Mouse (Mus musculus) limb, embryonic 11.5 days (tissue): ENCODE data around the gene Ufc1. TPM values are rescaled to one million over a fixed set of nuclear protein-coding genes. Genes with fewer than 3 reads are reported as not detected.

Source experiments
- ATAC-seq: fragments of 200-750 bp; cut with Nextera tagmentation; 2 replicates; pipeline ENCODE4 v1.8.0; 2017; ENCODE audit warnings: low read depth; ENCODE audit not compliant: insufficient number of reproducible peaks, low FRiP score, low TSS enrichment
- DNase-seq: peaks from one replicate; pipeline ENCODE4 v3.0.0-alpha.2; 2015; ENCODE audit warnings: low spot score
- H3K27ac ChIP-seq: fragments of 300-500 bp; sonication (generic); replicated peaks from 2 replicates; pipeline ENCODE4 v1.5.1; 2014; ENCODE audit warnings: low read depth, mild to moderate bottlenecking, low read length
- H3K27me3 ChIP-seq: fragments of 300-500 bp; sonication (generic); 2 replicates; pipeline ENCODE4 v1.6.1; 2014; ENCODE audit warnings: mild to moderate bottlenecking, low read length, mixed read lengths; ENCODE audit not compliant: control insufficient read depth, insufficient read depth
- H3K36me3 ChIP-seq: fragments of 300-500 bp; sonication (generic); 2 replicates; pipeline ENCODE4 v1.6.1; 2014; ENCODE audit warnings: mild to moderate bottlenecking, low read length, moderate library complexity, mixed read lengths; ENCODE audit not compliant: control insufficient read depth, insufficient read depth
- H3K4me1 ChIP-seq: fragments of 300-500 bp; sonication (generic); 2 replicates; pipeline ENCODE4 v1.6.1; 2014; ENCODE audit warnings: low read length, mixed read lengths; ENCODE audit not compliant: control insufficient read depth, insufficient read depth
- H3K4me2 ChIP-seq: fragments of 300-500 bp; sonication (generic); 2 replicates; pipeline ENCODE4 v1.6.1; 2014; ENCODE audit warnings: low read depth, mild to moderate bottlenecking, moderate library complexity; ENCODE audit not compliant: severe bottlenecking
- H3K4me3 ChIP-seq: fragments of 300-500 bp; sonication (generic); 2 replicates; pipeline ENCODE4 v1.5.1; 2014; ENCODE audit warnings: low read depth, low read length
- H3K9ac ChIP-seq: fragments of 300-500 bp; sonication (generic); 2 replicates; pipeline ENCODE4 v1.6.1; 2014; ENCODE audit warnings: mild to moderate bottlenecking, low read length
- H3K9me3 ChIP-seq: fragments of 300-500 bp; sonication (generic); 2 replicates; pipeline ENCODE4 v1.6.1; 2016; ENCODE audit warnings: low read length; ENCODE audit not compliant: control insufficient read depth
- WGBS: fragments of 180-500 bp; shearing (Covaris S2); extraction: QIAGEN DNeasy Blood & Tissue Kit; methylation state at CpG from one replicate; pipeline ENCODE4 v1.1.7; 2014; 5-methylcytosine and 5-hydroxymethylcytosine counted together
- polyA plus RNA-seq: library from polyadenylated mRNA; unstranded; fragments of >200 nt; fragmentation: Nextera tagmentation; extraction: Ambion mirVana; gene quantifications from 2 replicates; pipeline ENCODE4 v1.2.1, GENCODE M21; 2014

Gene Ufc1
- polyA plus RNA-seq, 1 experiment from 2014 or later: 111 TPM

GRCm38 (mm10) chr1:171250680-171251593 lies 43.9 kb downstream of the Ufc1 start, which contains the start of gene Ndufs2:
Ndufs2 (minus strand) TSS chr1:171251388.
- DNase-seq (peak; percentile 58), ATAC-seq (no peak)
- Histone ChIP-seq H3K27ac (peak within 1 kb of the TSS; percentile 83), H3K36me3 (peaks cover 3% of the 10 kb centered on the region), H3K9ac (peak within 1 kb of the TSS; percentile 61), H3K9me3 (no peaks in the 10 kb centered on the region), H3K4me2 (peak within 1 kb of the TSS; percentile 66), H3K27me3 (no peaks in the 10 kb centered on the region), H3K4me1 (peaks cover 32% of the 10 kb centered on the region), H3K4me3 (peak within 1 kb of the TSS; percentile 24)
- WGBS: 11% methylated on average over 26 of the region's 26 CpGs

DNA sequence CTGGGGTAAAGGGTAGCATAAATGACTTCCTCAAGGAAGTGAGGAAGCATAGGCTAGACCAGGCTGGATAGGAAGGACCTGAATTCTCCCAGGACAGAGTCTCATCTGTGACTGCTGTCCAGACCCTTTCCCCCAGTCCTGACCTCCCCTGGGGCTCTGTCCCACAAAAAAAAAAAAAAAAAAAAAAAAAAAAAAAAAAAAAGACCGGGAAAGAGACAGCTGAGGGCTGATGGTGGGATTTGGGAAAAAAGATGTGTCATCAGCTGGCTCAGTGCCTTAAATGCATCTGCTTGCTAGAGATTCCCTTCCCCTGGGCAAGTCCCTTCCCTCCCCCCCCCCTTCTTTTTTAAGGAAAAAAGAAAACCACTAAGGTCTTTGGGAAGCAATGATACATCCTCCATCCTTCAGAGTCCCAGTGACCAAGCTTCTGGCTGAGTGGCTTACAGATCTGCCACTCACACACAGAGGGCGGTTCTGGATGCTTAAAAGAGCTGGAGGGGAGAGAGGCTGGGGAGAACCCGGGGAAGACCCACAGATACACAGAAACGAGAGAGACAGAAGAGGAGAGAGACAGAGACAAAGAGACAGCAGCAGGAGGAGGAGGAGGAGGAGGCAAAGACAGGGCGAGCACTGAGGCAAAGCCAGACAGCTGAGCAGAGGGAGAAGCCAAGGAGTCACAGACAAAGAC lies 44.8 kb downstream of the Ufc1 start, which contains the start of gene Adamts4:
Gene Adamts4, plus strand, starts transcription at position 509 of the 688 bp plus-strand sequence.
- Histone ChIP-seq H3K27me3 (no peaks in the 10 kb centered on the region), H3K4me2 (peak within 1 kb of the TSS; percentile 66), H3K9me3 (no peaks in the 10 kb centered on the region), H3K36me3 (peaks cover 4% of the 10 kb centered on the region), H3K4me1 (peaks cover 35% of the 10 kb centered on the region), H3K9ac (peak within 1 kb of the TSS; percentile 1), H3K27ac (peak within 1 kb of the TSS; percentile 83), H3K4me3 (peak within 1 kb of the TSS; percentile 24)
- WGBS: 21% methylated on average over 5 of the region's 5 CpGs
- no peak for ATAC-seq
- peak; percentile 70 for DNase-seq

- Histone ChIP-seq H3K9ac (peak overlapping the region; percentile 30; the same call in 1 of the 2 replicates), H3K4me1 (peaks cover 35% of the 10 kb centered on the region), H3K4me2 (no peak overlapping the region)
Observed at GRCm38 (mm10) chr1:171248386-171249226, 46.2 kb downstream of the Ufc1 start.

GRCm38 (mm10) chr1:171247916-171248315 lies 46.9 kb downstream of the Ufc1 start:
- peaks cover 4% of the 10 kb centered on the region; the same call in 1 of the 2 replicates for H3K36me3 ChIP-seq
- H3K4me2 ChIP-seq: peak overlapping the region; percentile 56
- ATAC-seq: no peak
- peak overlapping the region; percentile 74 for H3K27ac ChIP-seq
- peak overlapping the region; percentile 30; the same call in 1 of the 2 replicates for H3K9ac ChIP-seq
- H3K4me3 ChIP-seq: peak overlapping the region; percentile 75; the same call in 1 of the 2 replicates
- DNase-seq: no peak
- 37% methylated on average over 4 of the region's 4 CpGs for WGBS
- H3K9me3 ChIP-seq: no peaks in the 10 kb centered on the region
- H3K4me1 ChIP-seq: peaks cover 35% of the 10 kb centered on the region
- H3K27me3 ChIP-seq: no peaks in the 10 kb centered on the region

More at GRCm38 (mm10) chr1:171248386-171249226, 46.2 kb downstream of the Ufc1 start:
- ATAC-seq (no peak), DNase-seq (no peak)
- peaks cover 4% of the 10 kb centered on the region; the same call in 1 of the 2 replicates for H3K36me3 ChIP-seq
- H3K27ac ChIP-seq: peak overlapping the region; percentile 74
- no peaks in the 10 kb centered on the region for H3K27me3 ChIP-seq
- no peaks in the 10 kb centered on the region for H3K9me3 ChIP-seq
- 33% methylated on average over 3 of the region's 3 CpGs for WGBS
- no peak overlapping the region for H3K4me3 ChIP-seq

DNA sequence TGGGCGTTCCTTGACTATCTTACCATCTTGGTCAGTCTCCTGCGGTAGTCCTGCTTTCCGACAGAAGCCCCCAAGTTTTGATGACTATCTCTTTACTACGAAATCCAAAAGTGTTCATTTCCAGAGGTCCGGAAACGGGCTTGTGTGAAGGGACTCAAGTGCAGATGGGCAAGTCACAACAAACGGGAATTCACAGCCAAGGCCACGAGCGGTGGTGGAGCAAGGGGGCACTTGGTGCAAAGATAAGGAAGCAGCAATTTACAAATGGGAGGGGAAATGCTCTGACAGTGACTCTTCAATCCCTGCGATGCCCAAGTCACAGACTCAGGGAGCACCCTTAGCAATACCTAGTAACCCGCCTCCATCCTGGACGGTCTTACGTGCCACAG lies 47.4 kb downstream of the Ufc1 start:
- Histone ChIP-seq H3K36me3 (peaks cover 6% of the 10 kb centered on the region; the same call in 1 of the 2 replicates), H3K9me3 (no peaks in the 10 kb centered on the region), H3K4me2 (peak overlapping the region; percentile 56), H3K27me3 (no peaks in the 10 kb centered on the region), H3K4me1 (peaks cover 31% of the 10 kb centered on the region), H3K4me3 (peak overlapping the region; percentile 75), H3K9ac (peak overlapping the region; percentile 51), H3K27ac (peak overlapping the region; percentile 74)
- DNase-seq (no peak), ATAC-seq (no peak)
- WGBS: 9% methylated on average over 13 of the region's 13 CpGs

- ATAC-seq (peak; percentile 88), DNase-seq (peak; percentile 98)
- H3K36me3 ChIP-seq: peaks cover 6% of the 10 kb centered on the region; the same call in 1 of the 2 replicates
- no peaks in the 10 kb centered on the region for H3K27me3 ChIP-seq
- H3K4me1 ChIP-seq: peaks cover 27% of the 10 kb centered on the region
- WGBS: under 1% methylated on average over 41 of the region's 41 CpGs
- peak overlapping the region; percentile 88 for H3K9ac ChIP-seq
- no peaks in the 10 kb centered on the region for H3K9me3 ChIP-seq
- peak overlapping the region; percentile 69 for H3K4me2 ChIP-seq
- H3K27ac ChIP-seq: peak overlapping the region; percentile 74
- H3K4me3 ChIP-seq: peak overlapping the region; percentile 75
Observed at GRCm38 (mm10) chr1:171246709-171247452, 47.9 kb downstream of the Ufc1 start.

GRCm38 (mm10) chr1:171245353-171245752 lies 49.5 kb downstream of the Ufc1 start:
- no peak overlapping the region; the same call in 1 of the 2 replicates for H3K4me2 ChIP-seq
- no peaks in the 10 kb centered on the region for H3K9me3 ChIP-seq
- DNase-seq (no peak), ATAC-seq (no peak)
- no peaks in the 10 kb centered on the region for H3K27me3 ChIP-seq
- no peak overlapping the region for H3K4me3 ChIP-seq
- WGBS: 88% methylated on average over 8 of the region's 8 CpGs
- peaks cover 11% of the 10 kb centered on the region for H3K36me3 ChIP-seq
- H3K27ac ChIP-seq: no peak overlapping the region
- no peak overlapping the region for H3K9ac ChIP-seq
- peaks cover 15% of the 10 kb centered on the region for H3K4me1 ChIP-seq
